Mouse (Mus musculus) megakaryocyte-erythroid progenitor cell, adult 5-6 weeks (primary cell): Measurements from ENCODE around the gene Gm597. TPM values are rescaled to one million over a fixed set of nuclear protein-coding genes. Genes with fewer than 3 reads are reported as not detected.

Experiments used
- ATAC-seq: replicated peaks from 2 replicates; pipeline ENCODE4 v1.8.0; 2016; ENCODE audit warnings: mild to moderate bottlenecking, inconsistent platforms; ENCODE audit not compliant: severe bottlenecking, poor library complexity, low FRiP score, low TSS enrichment
- total RNA-seq, 2 experiments: library from RNA; stranded (forward) in 1 of 2; stranded (reverse) in 1 of 2; fragments of 200-1000, 215-1000 nt in 1 of 2; fragments of >200 nt in 1 of 2; fragmentation: Nextera tagmentation in 1 of 2; gene quantifications; 2 replicates each; pipeline ENCODE4 v1.2.3; 2014 to 2017

The Gm597 gene
- total RNA-seq (2014; fragmentation: Nextera tagmentation) (not detected in 2 replicates), total RNA-seq (2017) (not detected in 2 replicates)

GRCm38 (mm10) chr1:28780152-28780551 lies at the start of gene Gm597:
Gene Gm597, minus strand, starts transcription at chr1:28780252.
- ATAC-seq, result no peak

GRCm38 (mm10) chr1:28807689-28808088 lies 27.6 kb upstream of the Gm597 start:
- no peak for ATAC-seq

GRCm38 (mm10) chr1:28806618-28807017 lies 26.6 kb upstream of the Gm597 start:
- ATAC-seq, result no peak

- ATAC-seq, result no peak
These were observed 20.8 kb upstream of the Gm597 start for GRCm38 (mm10) chr1:28800881-28801280.
